Mouse (Mus musculus) forebrain, embryonic 11.5 days (tissue): ENCODE data around the gene Etnk2. TPM values are rescaled to one million over a fixed set of nuclear protein-coding genes. Genes with fewer than 3 reads are reported as not detected.

ENCODE experiments used
- ATAC-seq: fragments of 200-750 bp; cut with Nextera tagmentation; replicated peaks from 2 replicates; pipeline ENCODE4 v1.8.0; 2017; ENCODE audit warnings: moderate TSS enrichment; ENCODE audit not compliant: low FRiP score
- DNase-seq: peaks from one replicate; pipeline ENCODE4 v3.0.0-alpha.2; 2017; ENCODE audit warnings: low spot score
- H3K27ac ChIP-seq: fragments of 300-500 bp; sonication (generic); 2 replicates; pipeline ENCODE4 v1.5.1; 2014; ENCODE audit warnings: low read depth, low read length
- H3K27me3 ChIP-seq: fragments of 300-500 bp; sonication (generic); 2 replicates; pipeline ENCODE4 v1.6.1; 2014; ENCODE audit warnings: mild to moderate bottlenecking, low read length, mixed read lengths; ENCODE audit not compliant: control insufficient read depth, insufficient read depth
- H3K36me3 ChIP-seq: fragments of 300-500 bp; sonication (generic); 2 replicates; pipeline ENCODE4 v1.6.1; 2014; ENCODE audit warnings: mild to moderate bottlenecking, low read length, moderate library complexity, mixed read lengths; ENCODE audit not compliant: control insufficient read depth, insufficient read depth
- H3K4me1 ChIP-seq: fragments of 300-500 bp; sonication (generic); replicated peaks from 2 replicates; pipeline ENCODE4 v1.6.1; 2014; ENCODE audit warnings: low read length, mixed read lengths; ENCODE audit not compliant: control insufficient read depth, insufficient read depth
- H3K4me2 ChIP-seq: fragments of 300-500 bp; sonication (generic); 2 replicates; pipeline ENCODE4 v1.6.1; 2014; ENCODE audit warnings: low read depth, mild to moderate bottlenecking, low read length, moderate library complexity, mixed read lengths; ENCODE audit not compliant: severe bottlenecking
- H3K4me3 ChIP-seq: fragments of 300-500 bp; sonication (generic); 2 replicates; pipeline ENCODE4 v1.5.1; 2014; ENCODE audit warnings: low read depth, low read length
- H3K9ac ChIP-seq: fragments of 300-500 bp; sonication (generic); 2 replicates; pipeline ENCODE4 v1.6.1; 2014; ENCODE audit warnings: low read length
- H3K9me3 ChIP-seq: fragments of 300-500 bp; sonication (generic); 2 replicates; pipeline ENCODE4 v1.6.1; 2016; ENCODE audit warnings: low read length, mixed read lengths; ENCODE audit not compliant: control insufficient read depth
- WGBS: fragments of 180-500 bp; shearing (Covaris S2); extraction: QIAGEN DNeasy Blood & Tissue Kit; methylation state at CpG from one replicate; pipeline ENCODE4 v1.1.7; 2014; 5-methylcytosine and 5-hydroxymethylcytosine counted together
- polyA plus RNA-seq: library from polyadenylated mRNA; unstranded; fragments of >200 nt; fragmentation: Nextera tagmentation; extraction: Ambion mirVana; gene quantifications from 2 replicates; pipeline ENCODE4 v1.2.1, GENCODE M21; 2014

The Etnk2 gene
- polyA plus RNA-seq, 1 experiment from 2014 or later, result 1.8 TPM

GRCm38 (mm10) chr1:133419178-133419834 lies 55.9 kb downstream of the Etnk2 start:
- Histone ChIP-seq H3K9ac (no peak overlapping the region), H3K4me3 (no peak overlapping the region), H3K27me3 (no peaks in the 10 kb centered on the region), H3K4me2 (no peak overlapping the region), H3K36me3 (no peaks in the 10 kb centered on the region), H3K9me3 (no peaks in the 10 kb centered on the region), H3K27ac (no peak overlapping the region), H3K4me1 (peaks cover 21% of the 10 kb centered on the region)
- DNase-seq (no peak), ATAC-seq (no peak)
- WGBS, result 85% methylated on average over 3 of the region's 3 CpGs

GRCm38 (mm10) chr1:133420491-133420890 lies 57.1 kb downstream of the Etnk2 start:
- Histone ChIP-seq H3K4me2 (no peak overlapping the region), H3K9ac (no peak overlapping the region), H3K27me3 (no peaks in the 10 kb centered on the region), H3K27ac (no peak overlapping the region), H3K4me1 (peaks cover 18% of the 10 kb centered on the region), H3K36me3 (no peaks in the 10 kb centered on the region), H3K4me3 (no peak overlapping the region), H3K9me3 (no peaks in the 10 kb centered on the region)
- DNase-seq (no peak), ATAC-seq (no peak)
- 71% methylated on average over 3 of the region's 3 CpGs for WGBS

- Histone ChIP-seq H3K4me3 (no peak overlapping the region), H3K4me2 (no peak overlapping the region), H3K9me3 (no peaks in the 10 kb centered on the region), H3K27ac (no peak overlapping the region), H3K9ac (no peak overlapping the region), H3K4me1 (peaks cover 18% of the 10 kb centered on the region), H3K27me3 (no peaks in the 10 kb centered on the region), H3K36me3 (no peaks in the 10 kb centered on the region)
- WGBS, result 53% methylated on average over 2 of the region's 2 CpGs
- DNase-seq (no peak), ATAC-seq (no peak)
Measured at GRCm38 (mm10) chr1:133421061-133421460, 57.7 kb downstream of the Etnk2 start.

- peak; percentile 51 for DNase-seq
- H3K4me1 ChIP-seq, result peaks cover 18% of the 10 kb centered on the region
Measured at GRCm38 (mm10) chr1:133421975-133422570, 58.7 kb downstream of the Etnk2 start.

GRCm38 (mm10) chr1:133422615-133423161 lies 59.3 kb downstream of the Etnk2 start:
- 1% methylated on average over 29 of the region's 29 CpGs for WGBS

More at GRCm38 (mm10) chr1:133421975-133422570, 58.7 kb downstream of the Etnk2 start:
- Histone ChIP-seq H3K4me2 (peak overlapping the region; percentile 83), H3K9me3 (no peaks in the 10 kb centered on the region), H3K27me3 (no peaks in the 10 kb centered on the region), H3K27ac (no peak overlapping the region), H3K4me3 (peak overlapping the region; percentile 85), H3K9ac (peak overlapping the region; percentile 82; the same call in 1 of the 2 replicates), H3K36me3 (no peaks in the 10 kb centered on the region)
- WGBS, result 43% methylated on average over 16 of the region's 16 CpGs
- ATAC-seq, result no peak

GRCm38 (mm10) chr1:133423166-133423542 lies 59.8 kb downstream of the Etnk2 start:
- Histone ChIP-seq H3K27me3 (no peaks in the 10 kb centered on the region), H3K4me1 (peaks cover 12% of the 10 kb centered on the region), H3K4me2 (peak overlapping the region; percentile 83), H3K9me3 (no peaks in the 10 kb centered on the region), H3K36me3 (no peaks in the 10 kb centered on the region), H3K27ac (no peak overlapping the region), H3K4me3 (peak overlapping the region; percentile 85), H3K9ac (peak overlapping the region; percentile 82)
- WGBS, result 0% methylated on average over 31 of the region's 31 CpGs
- ATAC-seq (0 out of 2 replicates have a peak, but pooled peaks have one; percentile 1), DNase-seq (peak; percentile 68)

More at GRCm38 (mm10) chr1:133422615-133423161, 59.3 kb downstream of the Etnk2 start:
- Histone ChIP-seq H3K4me3 (peak overlapping the region; percentile 85), H3K27me3 (no peaks in the 10 kb centered on the region), H3K4me1 (peaks cover 16% of the 10 kb centered on the region), H3K9ac (peak overlapping the region; percentile 82), H3K4me2 (peak overlapping the region; percentile 83), H3K9me3 (no peaks in the 10 kb centered on the region), H3K36me3 (no peaks in the 10 kb centered on the region), H3K27ac (no peak overlapping the region; the same call in 1 of the 2 replicates)
- DNase-seq (peak; percentile 72), ATAC-seq (peak; percentile 31)

GRCm38 (mm10) chr1:133423543-133424480 lies 60.4 kb downstream of the Etnk2 start, which contains the start of gene Sox13:
TSS of gene Sox13 (minus strand) at chr1:133424377.
- Histone ChIP-seq H3K4me2 (peak within 1 kb of the TSS; percentile 83), H3K4me3 (peak within 1 kb of the TSS; percentile 85), H3K9ac (peak within 1 kb of the TSS; percentile 82), H3K9me3 (no peaks in the 10 kb centered on the region), H3K4me1 (peaks cover 8% of the 10 kb centered on the region; the same call in 1 of the 2 replicates), H3K27ac (peak within 1 kb of the TSS; percentile 84), H3K27me3 (no peaks in the 10 kb centered on the region), H3K36me3 (no peaks in the 10 kb centered on the region)
- ATAC-seq (peak; percentile 83), DNase-seq (peak; percentile 88)
- WGBS, result under 1% methylated on average over 122 of the region's 128 CpGs

GRCm38 (mm10) chr1:133424547-133425140 lies 61.3 kb downstream of the Etnk2 start:
- no peaks in the 10 kb centered on the region for H3K36me3 ChIP-seq
- H3K4me2 ChIP-seq, result no peak overlapping the region
- H3K27ac ChIP-seq, result no peak overlapping the region
- H3K4me1 ChIP-seq, result peaks cover 6% of the 10 kb centered on the region; the same call in 1 of the 2 replicates
- no peak overlapping the region for H3K9ac ChIP-seq
- DNase-seq (peak; percentile 48), ATAC-seq (no peak)
- H3K9me3 ChIP-seq, result peaks cover 3% of the 10 kb centered on the region; the same call in 1 of the 2 replicates
- 66% methylated on average over 4 of the region's 4 CpGs for WGBS
- no peak overlapping the region for H3K4me3 ChIP-seq
- no peaks in the 10 kb centered on the region for H3K27me3 ChIP-seq
